Mouse (Mus musculus): ENCODE results near the gene Xpr1.

DNA sequence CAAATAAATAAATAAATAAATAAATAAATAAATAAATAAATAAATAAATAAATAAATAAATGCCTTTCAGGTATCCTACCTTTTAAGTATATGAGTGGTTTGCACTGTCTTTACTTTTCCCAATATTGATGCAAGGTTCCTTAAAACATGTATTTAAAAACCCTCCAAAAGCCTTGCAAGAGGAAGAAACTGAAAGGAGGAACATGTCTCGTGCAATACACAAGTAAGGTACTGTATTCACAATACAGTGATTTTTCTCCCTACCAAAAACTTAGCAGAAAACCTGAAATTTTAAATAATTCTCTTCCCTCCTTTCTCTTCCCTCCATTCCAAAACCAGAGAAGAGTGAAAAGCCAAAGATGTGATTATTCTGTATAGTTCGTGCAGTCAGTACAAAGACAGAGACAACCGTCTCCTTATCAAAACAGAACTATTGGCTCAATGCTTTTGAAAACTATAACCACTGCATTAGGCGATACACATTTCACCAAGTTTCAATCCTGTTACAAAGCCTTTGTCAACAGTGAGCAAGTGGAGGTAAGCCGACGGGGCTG is 991 bp downstream of the Xpr1 start:
- TF ChIP-seq CTCF (IDR thresholded peaks at IDR 0.05; ENCODE audit: insufficient read depth, low read depth, low read length) (no peak), POLR2A (IDR thresholded peaks at IDR 0.05; ENCODE audit: insufficient read depth, low read depth, low read length) (no peak)

Data from olfactory bulb, adult 2 months (tissue).